Mouse (Mus musculus) stomach, embryonic 16.5 days (tissue): Measurements from ENCODE around the gene Hes5. TPM values are rescaled to one million over a fixed set of nuclear protein-coding genes. Genes with fewer than 3 reads are reported as not detected.

Experiments used
- ATAC-seq: fragments of 200-750 bp; cut with Nextera tagmentation; 2 replicates; pipeline ENCODE4 v1.8.0; 2017; ENCODE audit warnings: moderate number of reproducible peaks, moderate TSS enrichment; ENCODE audit not compliant: insufficient read depth, low FRiP score
- H3K27ac ChIP-seq: fragments of 300-500 bp; sonication (generic); 2 replicates; pipeline ENCODE4 v1.5.1; 2014; ENCODE audit warnings: low read length
- H3K27me3 ChIP-seq: fragments of 300-500 bp; sonication (generic); 2 replicates; pipeline ENCODE4 v1.6.1; 2014; ENCODE audit warnings: low read length, control low read depth, mixed read lengths; ENCODE audit not compliant: control insufficient read depth, insufficient read depth
- H3K36me3 ChIP-seq: fragments of 300-500 bp; sonication (generic); 2 replicates; pipeline ENCODE4 v1.6.1; 2014; ENCODE audit warnings: low read length; ENCODE audit not compliant: control insufficient read depth, insufficient read depth
- H3K4me1 ChIP-seq: fragments of 300-500 bp; sonication (generic); 2 replicates; pipeline ENCODE4 v1.6.1; 2014; ENCODE audit warnings: low read length, control low read depth, mixed read lengths; ENCODE audit not compliant: control insufficient read depth, insufficient read depth
- H3K4me2 ChIP-seq: fragments of 300-500 bp; sonication (generic); 2 replicates; pipeline ENCODE4 v1.6.1; 2014; ENCODE audit warnings: low read depth, low read length, mixed read lengths
- H3K4me3 ChIP-seq: fragments of 300-500 bp; sonication (generic); replicated peaks from 2 replicates; pipeline ENCODE4 v1.5.1; 2014; ENCODE audit warnings: mild to moderate bottlenecking, low read length
- H3K9ac ChIP-seq: fragments of 300-500 bp; sonication (generic); 2 replicates; pipeline ENCODE4 v1.6.1; 2014; ENCODE audit warnings: low read length
- H3K9me3 ChIP-seq: fragments of 300-500 bp; sonication (generic); replicated peaks from 2 replicates; pipeline ENCODE4 v1.6.1; 2016; ENCODE audit warnings: low read length, control low read depth; ENCODE audit not compliant: control insufficient read depth
- WGBS: fragments of 180-500 bp; shearing (Covaris S2); extraction: QIAGEN DNeasy Blood & Tissue Kit; methylation state at CpG from one replicate; pipeline ENCODE4 v1.1.7; 2014; 5-methylcytosine and 5-hydroxymethylcytosine counted together
- polyA plus RNA-seq: library from polyadenylated mRNA; unstranded; fragments of >200 nt; fragmentation: Nextera tagmentation; extraction: Ambion mirVana; gene quantifications from 2 replicates; pipeline ENCODE4 v1.2.1, GENCODE M21; 2015

Gene Hes5
- polyA plus RNA-seq, 1 experiment from 2014 or later: 1.0 TPM

GRCm38 (mm10) chr4:155010870-155011269 lies 50.1 kb downstream of the Hes5 start:
- no peak overlapping the region for H3K4me2 ChIP-seq
- H3K4me1 ChIP-seq: no peaks in the 10 kb centered on the region
- no peaks in the 10 kb centered on the region for H3K27me3 ChIP-seq
- ATAC-seq: no peak
- H3K36me3 ChIP-seq: no peaks in the 10 kb centered on the region
- no peak overlapping the region for H3K9ac ChIP-seq
- WGBS: 64% methylated on average over 5 of the region's 5 CpGs
- no peak overlapping the region for H3K4me3 ChIP-seq
- no peaks in the 10 kb centered on the region for H3K9me3 ChIP-seq
- no peak overlapping the region for H3K27ac ChIP-seq

DNA sequence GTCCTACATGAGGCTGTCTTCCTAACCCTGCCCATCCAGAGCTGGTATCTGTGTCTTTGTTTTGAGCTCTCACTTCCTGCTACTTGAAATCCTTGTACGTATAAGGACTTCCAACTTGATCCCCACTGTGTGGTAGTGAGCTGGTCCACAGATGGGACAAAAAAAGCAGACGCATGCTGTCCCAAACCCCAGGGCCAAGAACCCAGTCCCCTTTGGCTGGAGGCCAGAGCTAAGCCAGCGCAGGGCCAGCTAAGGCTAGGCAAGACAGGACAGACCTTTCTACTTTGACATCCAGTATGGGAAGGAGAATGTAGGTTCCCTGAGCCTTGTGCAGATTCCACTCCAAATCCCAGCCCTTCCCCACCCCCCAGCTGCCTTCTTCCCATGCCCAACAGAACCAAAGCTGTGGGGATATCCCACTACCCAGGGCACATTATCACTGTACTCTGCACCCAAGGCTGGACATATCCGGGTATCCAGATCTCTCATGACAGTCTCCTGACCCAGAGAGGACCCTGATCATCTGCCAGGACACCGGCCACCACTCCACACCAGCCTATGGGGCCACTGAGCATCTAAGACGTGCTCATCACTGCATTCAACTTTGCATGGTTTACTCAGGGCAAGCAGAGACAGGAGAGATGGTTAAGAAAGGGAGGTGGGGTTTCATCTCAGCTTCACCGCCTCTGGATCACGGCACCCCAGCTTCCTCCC lies 50.7 kb downstream of the Hes5 start:
- Histone ChIP-seq H3K4me1 (no peaks in the 10 kb centered on the region), H3K36me3 (no peaks in the 10 kb centered on the region), H3K27ac (no peak overlapping the region), H3K4me2 (no peak overlapping the region), H3K27me3 (no peaks in the 10 kb centered on the region), H3K9me3 (no peaks in the 10 kb centered on the region), H3K9ac (no peak overlapping the region), H3K4me3 (no peak overlapping the region)
- 70% methylated on average over 8 of the region's 8 CpGs for WGBS
- ATAC-seq: no peak

Other genes starting within 250 kb of the Hes5 start
- gene Ttc34, start 123.5 kb upstream of the Hes5 start, polyA plus RNA-seq: 0.04 and 0.09 TPM in 2 replicates
- 0.20 and 0.30 TPM in 2 replicates for gene Mmel1, start 91.3 kb upstream of the Hes5 start, polyA plus RNA-seq
- gene Fam213b, start 61.8 kb upstream of the Hes5 start, polyA plus RNA-seq: 29.5 and 34.1 TPM in 2 replicates
- gene Tnfrsf14, start 32.4 kb upstream of the Hes5 start, polyA plus RNA-seq: 4.3 and 4.6 TPM in 2 replicates
- gene Pank4, start 3.2 kb downstream of the Hes5 start, polyA plus RNA-seq: 40.6 and 40.8 TPM in 2 replicates
- 27.4 and 30.4 TPM in 2 replicates for gene Plch2, start 95.9 kb downstream of the Hes5 start, polyA plus RNA-seq
- 19.9 and 20.1 TPM in 2 replicates for gene Pex10, start 106.1 kb downstream of the Hes5 start, polyA plus RNA-seq
- gene Rer1, start 125.5 kb downstream of the Hes5 start, polyA plus RNA-seq: 171 and 183 TPM in 2 replicates
- gene Morn1, start 125.7 kb downstream of the Hes5 start, polyA plus RNA-seq: 4.8 and 6.1 TPM in 2 replicates